Mouse (Mus musculus): ENCODE results near the gene Slc9a8.

DNA sequence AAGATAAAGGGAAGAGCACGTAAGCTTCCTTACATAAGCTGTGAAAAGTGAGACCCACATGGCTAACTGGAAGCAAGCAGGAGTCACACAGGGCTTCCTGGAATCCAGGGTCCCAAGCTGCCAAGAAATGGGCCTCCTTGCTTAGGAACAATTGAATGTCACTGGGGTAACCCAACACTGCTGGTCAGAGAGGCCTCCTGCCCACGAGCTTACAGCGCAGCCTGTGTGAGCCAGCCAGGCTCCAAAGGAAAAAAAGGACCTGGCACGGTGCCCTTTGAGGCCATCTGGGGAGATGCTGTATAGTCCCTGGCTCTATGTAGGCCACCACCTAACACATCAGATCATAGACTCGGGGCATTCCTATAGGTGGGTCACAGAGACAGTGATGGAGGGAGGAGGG lies 48.2 kb upstream of the Slc9a8 start:
- no peak for TF ChIP-seq CTCF (IDR thresholded peaks at IDR 0.05; ENCODE audit: low read depth)
- TF ChIP-seq EP300 (optimal IDR thresholded peaks at IDR 0.05), result no peak

Measured in stomach, postnatal 0 days (tissue).